Comparison of ENCODE assay signal across 19 mouse cellular contexts in the genomic region with DNA sequence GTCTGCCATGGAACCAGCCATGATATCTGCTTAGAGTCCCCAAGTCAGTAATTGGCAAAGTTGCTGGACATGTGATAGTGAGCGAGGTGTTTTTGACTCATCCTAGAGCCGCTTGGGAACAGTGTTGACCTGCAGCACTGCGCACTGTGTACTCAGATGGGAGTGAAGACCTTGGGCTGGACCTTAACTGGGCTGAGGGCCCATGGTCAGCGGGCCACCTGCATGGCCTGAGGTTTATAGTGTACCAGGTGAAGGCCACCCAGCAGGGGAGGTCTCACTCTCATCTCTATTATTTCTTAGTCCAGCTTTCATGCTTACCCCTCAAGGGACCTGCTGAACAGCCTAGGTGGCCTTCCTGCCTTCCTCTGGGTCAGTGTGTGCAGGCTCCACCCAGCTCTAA.
"Had no signal": no experiment of that assay in that cellular context is flagged by ENCODE, and none has a peak within 500 bp of the region (broad histone marks: within the 10 kb centered on the region; RNA-seq: fewer than 3 reads in every experiment).

No protein-coding gene starts in this region.

- H3K9me3 ChIP-seq: midbrain, embryonic 10.5 days had no signal

- ATAC-seq: midbrain, embryonic 16.5 days had no signal

- H3K4me1 ChIP-seq: midbrain, embryonic 10.5 days; midbrain, embryonic 12.5 days; neural tube, embryonic 13.5 days; neural tube, embryonic 15.5 days had no signal

- H3K27me3 ChIP-seq: midbrain, embryonic 12.5 days; neural tube, embryonic 13.5 days; neural tube, embryonic 15.5 days had no signal

- DNase-seq: lung, adult 18-20 months; lung, embryonic 14.5 days; lung, postnatal 10 days; lung, postnatal 4 days; midbrain, embryonic 14.5 days; retina, postnatal 1 day; right cerebral cortex, adult 18-20 months; right cerebral cortex, postnatal 25 days; right cerebral cortex, postnatal 4 days; spleen, adult 18-20 months; thymus, adult 18-20 months; thymus, postnatal 14 days; thymus, postnatal 36 days had no signal

- H3K4me2 ChIP-seq: lung, embryonic 14.5 days; midbrain, embryonic 12.5 days; neural tube, embryonic 13.5 days; neural tube, embryonic 15.5 days had no signal

- H3K4me3 ChIP-seq: midbrain, embryonic 10.5 days; midbrain, embryonic 12.5 days; myocyte; neural tube, embryonic 13.5 days; neural tube, embryonic 15.5 days had no signal

- H3K27ac ChIP-seq: midbrain, embryonic 10.5 days; midbrain, embryonic 12.5 days; neural tube, embryonic 13.5 days; neural tube, embryonic 15.5 days had no signal

- H3K9ac ChIP-seq: lung, embryonic 14.5 days; midbrain, embryonic 12.5 days; neural tube, embryonic 13.5 days; neural tube, embryonic 15.5 days had no signal
